Mouse (Mus musculus) liver, embryonic 15.5 days (tissue): ENCODE data around the gene Olfr13. TPM values are rescaled to one million over a fixed set of nuclear protein-coding genes. Genes with fewer than 3 reads are reported as not detected.
"Not testable (repeated sequence)": the region's sequence is repeated elsewhere in the genome, so short reads cannot be mapped to it uniquely, and the experiment has no call there.

ENCODE experiments used
- ATAC-seq: fragments of 200-750 bp; cut with Nextera tagmentation; 2 replicates; pipeline ENCODE4 v1.8.0; 2017; ENCODE audit warnings: moderate number of reproducible peaks, mild to moderate bottlenecking, moderate library complexity; ENCODE audit not compliant: insufficient read depth
- H3K27ac ChIP-seq: fragments of 300-500 bp; sonication (generic); replicated peaks from 2 replicates; pipeline ENCODE4 v1.5.1; 2015; ENCODE audit warnings: mild to moderate bottlenecking, inconsistent platforms
- H3K27me3 ChIP-seq: fragments of 300-500 bp; sonication (generic); 2 replicates; pipeline ENCODE4 v1.6.1; 2015; ENCODE audit warnings: mild to moderate bottlenecking, inconsistent platforms
- H3K36me3 ChIP-seq: fragments of 300-500 bp; sonication (generic); replicated peaks from 2 replicates; pipeline ENCODE4 v1.6.1; 2015; ENCODE audit warnings: moderate library complexity, mild to moderate bottlenecking, inconsistent platforms
- H3K4me1 ChIP-seq: fragments of 300-500 bp; sonication (generic); replicated peaks from 2 replicates; pipeline ENCODE4 v1.6.1; 2015; ENCODE audit warnings: inconsistent platforms
- H3K4me2 ChIP-seq: fragments of 300-500 bp; sonication (generic); 2 replicates; pipeline ENCODE4 v1.6.1; 2015; ENCODE audit warnings: moderate library complexity, mild to moderate bottlenecking, inconsistent platforms
- H3K4me3 ChIP-seq: fragments of 300-500 bp; sonication (generic); replicated peaks from 2 replicates; pipeline ENCODE4 v1.5.1; 2015; ENCODE audit warnings: mild to moderate bottlenecking, inconsistent platforms
- H3K9ac ChIP-seq: fragments of 300-500 bp; sonication (generic); 2 replicates; pipeline ENCODE4 v1.6.1; 2015; ENCODE audit warnings: moderate library complexity, mild to moderate bottlenecking, inconsistent platforms
- H3K9me3 ChIP-seq: fragments of 300-500 bp; sonication (generic); replicated peaks from 2 replicates; pipeline ENCODE4 v1.6.1; 2016; ENCODE audit warnings: inconsistent platforms
- WGBS: fragments of 180-500 bp; shearing (Covaris S2); methylation state at CpG from one replicate; pipeline ENCODE4 v1.1.7; 2015; ENCODE audit warnings: mixed read lengths; ENCODE audit not compliant: insufficient replicate concordance; 5-methylcytosine and 5-hydroxymethylcytosine counted together
- polyA plus RNA-seq: library from polyadenylated mRNA; unstranded; fragments of >200 nt; fragmentation: Nextera tagmentation; extraction: Ambion mirVana; gene quantifications from 2 replicates; pipeline ENCODE4 v1.2.1, GENCODE M21; 2015

Olfr13 gene
- polyA plus RNA-seq: not detected in 2 replicates

- WGBS: 47% methylated on average over 4 of the region's 4 CpGs
- H3K27ac ChIP-seq: no peak within 1 kb of the TSS
- H3K4me3 ChIP-seq: no peak within 1 kb of the TSS
- no peaks in the 10 kb centered on the region for H3K9me3 ChIP-seq
- H3K4me2 ChIP-seq: no peak within 1 kb of the TSS
- no peaks in the 10 kb centered on the region for H3K27me3 ChIP-seq
- no peak for ATAC-seq
- no peaks in the 10 kb centered on the region for H3K36me3 ChIP-seq
- no peaks in the 10 kb centered on the region for H3K4me1 ChIP-seq
- H3K9ac ChIP-seq: no peak within 1 kb of the TSS
These were observed at the start of gene Olfr13 for GRCm38 (mm10) chr6:43171840-43172239. TSS of gene Olfr13 (plus strand) at chr6:43172140.

DNA sequence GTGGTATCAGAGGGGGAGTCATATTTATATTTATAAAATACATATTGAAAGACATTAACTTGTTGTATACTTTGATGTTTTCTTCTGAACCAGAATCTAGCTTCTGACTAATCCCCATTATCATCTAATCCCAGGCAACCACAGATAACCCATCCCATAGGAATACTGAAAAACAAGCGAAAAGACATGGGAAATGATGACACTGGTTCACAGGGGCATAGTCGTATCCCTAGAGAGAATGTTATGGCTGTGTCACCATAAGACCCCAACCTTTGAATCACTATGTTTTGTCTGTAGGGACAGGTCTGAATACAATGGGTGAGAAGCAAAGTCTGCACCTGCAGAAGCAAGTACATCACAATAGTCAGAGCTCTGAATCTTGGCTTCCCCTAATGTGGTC, 25.7 kb upstream of the Olfr13 start, which contains the start of gene Olfr237-ps1:
Olfr237-ps1 (plus strand) TSS at position 301 of the 400 bp plus-strand sequence.
- not testable (repeated sequence) for H3K27me3 ChIP-seq, H3K4me3 ChIP-seq, H3K27ac ChIP-seq, H3K4me1 ChIP-seq, H3K36me3 ChIP-seq, H3K9ac ChIP-seq, H3K9me3 ChIP-seq, H3K4me2 ChIP-seq, ATAC-seq
- 44% methylated on average over 2 of the region's 2 CpGs for WGBS

GRCm38 (mm10) chr6:43159502-43159901, 12.4 kb upstream of the Olfr13 start:
- Histone ChIP-seq H3K9ac (no peak overlapping the region), H3K9me3 (no peaks in the 10 kb centered on the region), H3K27ac (no peak overlapping the region), H3K4me3 (no peak overlapping the region), H3K4me1 (no peaks in the 10 kb centered on the region), H3K4me2 (no peak overlapping the region), H3K36me3 (no peaks in the 10 kb centered on the region), H3K27me3 (no peaks in the 10 kb centered on the region)
- no peak for ATAC-seq
- 40% methylated on average over 1 of the region's 1 CpGs for WGBS

DNA sequence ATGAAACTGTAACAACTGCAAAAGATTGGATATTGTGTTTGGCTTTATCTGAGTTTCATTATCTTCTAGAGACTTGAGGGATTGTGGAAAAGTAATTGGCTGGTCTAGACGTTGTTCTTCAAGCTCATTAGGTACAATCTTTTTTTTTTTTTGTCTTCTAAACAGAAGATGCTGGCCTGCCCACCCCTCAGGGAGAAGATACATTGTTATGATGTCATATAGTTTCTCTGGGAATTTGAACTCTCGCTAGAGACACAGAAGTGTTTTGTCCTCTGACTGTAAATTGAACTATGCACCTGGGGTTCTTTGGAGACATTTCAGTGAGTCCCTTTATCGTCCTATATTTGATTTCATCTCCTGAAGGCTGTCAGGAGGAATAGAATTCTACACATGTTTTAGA, 9.0 kb upstream of the Olfr13 start, which contains the start of gene Olfr437:
Olfr437 (plus strand) TSS at position 301 of the 400 bp plus-strand sequence.
- no peak within 1 kb of the TSS for H3K27ac ChIP-seq
- H3K4me2 ChIP-seq: no peak within 1 kb of the TSS
- no peaks in the 10 kb centered on the region for H3K9me3 ChIP-seq
- no peak for ATAC-seq
- H3K36me3 ChIP-seq: no peaks in the 10 kb centered on the region
- WGBS: 34% methylated on average over 3 of the region's 3 CpGs
- no peak within 1 kb of the TSS for H3K9ac ChIP-seq
- no peaks in the 10 kb centered on the region for H3K4me1 ChIP-seq
- H3K27me3 ChIP-seq: no peaks in the 10 kb centered on the region
- no peak within 1 kb of the TSS for H3K4me3 ChIP-seq

GRCm38 (mm10) chr6:43167246-43167645, 4.7 kb upstream of the Olfr13 start:
- Histone ChIP-seq H3K9ac (no peak overlapping the region), H3K9me3 (no peaks in the 10 kb centered on the region), H3K4me3 (no peak overlapping the region), H3K27ac (no peak overlapping the region), H3K36me3 (no peaks in the 10 kb centered on the region), H3K4me1 (no peaks in the 10 kb centered on the region), H3K4me2 (no peak overlapping the region), H3K27me3 (no peaks in the 10 kb centered on the region)
- ATAC-seq: no peak
- WGBS: 72% methylated on average over 4 of the region's 4 CpGs

GRCm38 (mm10) chr6:43178129-43178528, 6.2 kb downstream of the Olfr13 start:
- H3K27me3 ChIP-seq: no peaks in the 10 kb centered on the region
- no peak overlapping the region for H3K4me3 ChIP-seq
- ATAC-seq: no peak
- H3K27ac ChIP-seq: no peak overlapping the region
- no peaks in the 10 kb centered on the region for H3K4me1 ChIP-seq
- no peak overlapping the region for H3K9ac ChIP-seq
- no peaks in the 10 kb centered on the region for H3K36me3 ChIP-seq
- H3K9me3 ChIP-seq: no peaks in the 10 kb centered on the region
- 23% methylated on average over 1 of the region's 1 CpGs for WGBS
- H3K4me2 ChIP-seq: no peak overlapping the region

- no peak overlapping the region for H3K9ac ChIP-seq
- ATAC-seq: no peak
- no peak overlapping the region for H3K27ac ChIP-seq
- H3K4me2 ChIP-seq: no peak overlapping the region
- no peaks in the 10 kb centered on the region for H3K4me1 ChIP-seq
- 44% methylated on average over 6 of the region's 6 CpGs for WGBS
- no peaks in the 10 kb centered on the region for H3K36me3 ChIP-seq
- H3K9me3 ChIP-seq: no peaks in the 10 kb centered on the region
- no peak overlapping the region for H3K4me3 ChIP-seq
- no peaks in the 10 kb centered on the region for H3K27me3 ChIP-seq
These were observed 6.9 kb downstream of the Olfr13 start for GRCm38 (mm10) chr6:43178584-43179501.

GRCm38 (mm10) chr6:43190986-43191385, 19.0 kb downstream of the Olfr13 start:
- Histone ChIP-seq H3K4me1 (no peaks in the 10 kb centered on the region), H3K9me3 (no peaks in the 10 kb centered on the region), H3K4me2 (no peak overlapping the region), H3K36me3 (no peaks in the 10 kb centered on the region), H3K4me3 (no peak overlapping the region), H3K27ac (no peak overlapping the region), H3K27me3 (no peaks in the 10 kb centered on the region), H3K9ac (no peak overlapping the region)
- ATAC-seq: no peak
- 59% methylated on average over 3 of the region's 3 CpGs for WGBS

DNA sequence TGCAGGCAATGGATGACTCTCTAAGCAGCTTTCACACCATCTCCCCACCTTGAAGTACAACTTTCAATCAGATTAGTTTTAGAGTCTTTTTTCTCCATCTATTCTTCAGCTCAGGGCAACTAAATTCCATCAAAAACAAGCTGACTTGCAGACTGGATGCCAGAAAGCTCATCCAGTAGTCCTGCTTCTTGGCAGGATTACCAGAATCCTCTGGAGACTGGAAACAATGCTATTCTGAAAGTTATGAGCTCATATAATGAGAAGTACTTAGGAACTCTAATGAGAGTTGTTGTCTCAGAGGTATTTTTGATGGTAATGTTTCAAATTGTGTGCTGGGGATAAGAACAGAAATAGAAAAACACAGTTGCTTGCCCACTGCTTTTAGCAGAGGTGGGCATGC, 24.8 kb downstream of the Olfr13 start, which contains the start of gene Olfr435:
Olfr435 (plus strand) TSS at position 366 of the 400 bp plus-strand sequence.
- Histone ChIP-seq H3K27me3 (no peaks in the 10 kb centered on the region), H3K36me3 (no peaks in the 10 kb centered on the region), H3K9ac (no peak within 1 kb of the TSS), H3K4me1 (no peaks in the 10 kb centered on the region), H3K4me2 (no peak within 1 kb of the TSS), H3K27ac (no peak within 1 kb of the TSS), H3K9me3 (no peaks in the 10 kb centered on the region), H3K4me3 (no peak within 1 kb of the TSS)
- no peak for ATAC-seq

- Histone ChIP-seq H3K9ac (no peak overlapping the region), H3K9me3 (no peaks in the 10 kb centered on the region), H3K27ac (no peak overlapping the region), H3K4me1 (no peaks in the 10 kb centered on the region), H3K27me3 (no peaks in the 10 kb centered on the region), H3K4me3 (no peak overlapping the region), H3K4me2 (no peak overlapping the region), H3K36me3 (no peaks in the 10 kb centered on the region)
- ATAC-seq: no peak
- WGBS: 55% methylated on average over 3 of the region's 3 CpGs
These were observed 26.2 kb downstream of the Olfr13 start for GRCm38 (mm10) chr6:43198094-43198493.

- ATAC-seq: no peak
- Histone ChIP-seq H3K4me2 (no peak overlapping the region), H3K27me3 (no peaks in the 10 kb centered on the region), H3K4me1 (no peaks in the 10 kb centered on the region), H3K9me3 (no peaks in the 10 kb centered on the region), H3K4me3 (no peak overlapping the region), H3K36me3 (no peaks in the 10 kb centered on the region), H3K9ac (no peak overlapping the region), H3K27ac (no peak overlapping the region)
These were observed 30.8 kb downstream of the Olfr13 start for GRCm38 (mm10) chr6:43202786-43203185.
